Mouse (Mus musculus) erythroblast, adult 5-6 weeks (primary cell): Measurements from ENCODE around the gene Hmgcr. TPM values are rescaled to one million over a fixed set of nuclear protein-coding genes. Genes with fewer than 3 reads are reported as not detected.
"Not testable (repeated sequence)": the region's sequence is repeated elsewhere in the genome, so short reads cannot be mapped to it uniquely, and the experiment has no call there.

Source experiments
- ATAC-seq: replicated peaks from 2 replicates; pipeline ENCODE4 v1.8.0; 2016; ENCODE audit warnings: moderate number of reproducible peaks, mild to moderate bottlenecking, moderate TSS enrichment, inconsistent platforms; ENCODE audit not compliant: poor library complexity, low FRiP score, severe bottlenecking
- total RNA-seq, 2 experiments: library from RNA; stranded (forward) in 1 of 2; stranded (reverse) in 1 of 2; fragments of 150-400 nt in 1 of 2; fragments of 200-764, 138-1000 nt in 1 of 2; gene quantifications; 2 replicates each; pipeline versions ENCODE4 v1.2.3 to v1.2.4; 2015 to 2017; ENCODE audit warnings: low replicate concordance in 2 of 2

The Hmgcr gene
- total RNA-seq, 2 experiments from 2014 or later = 11.7 to 21.4 TPM

- ATAC-seq = no peak
Observed at GRCm38 (mm10) chr13:96671906-96672234, 1.1 kb upstream of the Hmgcr start.

GRCm38 (mm10) chr13:96671078-96671905 lies 556 bp upstream of the Hmgcr start:
- ATAC-seq = peak; percentile 34

DNA sequence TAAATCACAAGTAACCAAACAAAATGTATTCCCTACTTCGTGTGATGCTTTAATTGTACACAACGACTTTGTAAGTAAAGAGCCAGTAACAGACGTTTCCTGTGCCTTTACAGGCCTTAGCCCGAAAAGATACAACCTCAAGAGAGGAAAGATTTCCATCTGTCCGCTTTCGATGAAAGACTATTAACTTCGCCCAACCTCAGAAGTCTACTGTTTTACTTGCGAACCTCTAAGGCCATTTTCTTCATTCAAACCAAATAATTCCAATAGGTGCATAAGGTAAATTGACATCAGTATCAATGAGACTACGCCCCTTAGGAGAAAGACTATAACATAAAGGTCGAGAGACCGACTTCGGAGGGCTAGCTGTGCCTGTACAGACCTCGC lies 724 bp downstream of the Hmgcr start:
- ATAC-seq = no peak

GRCm38 (mm10) chr13:96664419-96664974 lies 6.2 kb downstream of the Hmgcr start:
- no peak for ATAC-seq

DNA sequence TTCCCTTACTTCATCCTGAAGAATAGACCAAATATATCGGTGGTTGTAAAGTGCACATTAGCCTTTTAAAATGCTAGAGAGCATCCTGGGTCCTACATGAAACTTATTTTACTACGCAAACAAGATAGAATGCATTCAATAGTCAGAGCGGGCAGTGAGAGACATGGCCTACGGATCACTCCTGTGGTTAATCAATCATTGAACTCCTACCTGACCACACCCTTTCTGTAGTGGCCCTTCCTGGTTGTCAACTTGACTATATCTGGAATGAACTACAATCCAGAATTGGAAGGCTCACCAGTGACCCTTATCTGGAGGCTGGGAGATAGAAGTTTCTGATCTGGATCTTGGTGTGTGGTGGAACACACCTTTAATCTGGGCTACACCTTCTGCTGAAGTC lies 7.6 kb downstream of the Hmgcr start:
- not testable (repeated sequence) for ATAC-seq

DNA sequence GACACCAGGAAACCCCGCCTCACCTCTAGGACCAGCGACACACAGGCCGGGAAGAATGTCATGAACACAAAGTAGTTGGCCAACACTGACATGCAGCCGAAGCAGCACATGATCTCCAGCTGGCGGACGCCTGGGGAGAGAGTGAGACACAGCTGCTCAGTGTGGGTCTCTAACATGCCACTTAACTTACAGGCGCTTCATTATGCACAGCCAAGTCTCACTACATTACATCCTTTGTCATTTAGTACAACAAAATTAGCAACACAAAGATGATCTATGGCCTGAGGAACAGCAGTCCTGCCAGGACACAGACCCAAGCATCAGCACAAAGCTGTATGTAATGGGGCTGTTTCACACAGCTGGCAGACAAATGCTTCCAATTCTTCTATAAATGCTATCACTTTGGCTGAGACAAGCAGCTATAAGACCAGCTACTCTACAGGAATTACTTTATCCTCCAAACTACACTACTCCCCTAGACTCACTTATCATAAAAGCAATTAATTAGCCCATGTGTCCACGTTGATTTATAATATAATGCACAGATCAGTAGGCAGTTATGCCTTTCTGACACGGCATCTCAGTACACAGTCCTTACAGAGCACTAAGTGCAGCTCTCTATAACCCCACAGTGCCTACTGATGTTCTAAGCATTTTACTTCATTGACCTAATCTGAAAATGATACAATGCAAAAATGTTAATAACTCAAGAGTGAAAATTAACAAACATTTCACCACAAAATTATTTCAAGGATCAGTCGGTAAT lies 10.5 kb downstream of the Hmgcr start:
- no peak for ATAC-seq

- ATAC-seq = no peak
Observed at GRCm38 (mm10) chr13:96658936-96659335, 11.8 kb downstream of the Hmgcr start.

DNA sequence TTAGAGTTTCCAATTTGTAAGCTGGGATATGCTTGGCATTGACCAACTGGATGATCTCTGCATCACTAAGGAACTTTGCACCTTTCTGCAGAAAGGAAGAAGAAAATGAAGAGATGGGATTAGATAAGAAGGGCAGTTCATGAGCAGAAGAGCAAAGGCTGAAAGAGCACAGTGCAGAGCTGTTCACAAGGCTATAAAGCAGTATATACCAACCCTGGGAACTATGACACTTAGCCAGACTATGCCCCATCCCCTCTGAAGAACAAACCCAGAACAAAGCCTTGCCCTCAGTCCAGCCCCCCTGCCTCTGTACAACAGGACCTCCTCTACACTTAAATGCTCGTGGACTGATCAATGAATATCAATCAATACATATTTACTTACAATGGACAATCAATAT lies 14.1 kb downstream of the Hmgcr start:
- ATAC-seq = no peak

DNA sequence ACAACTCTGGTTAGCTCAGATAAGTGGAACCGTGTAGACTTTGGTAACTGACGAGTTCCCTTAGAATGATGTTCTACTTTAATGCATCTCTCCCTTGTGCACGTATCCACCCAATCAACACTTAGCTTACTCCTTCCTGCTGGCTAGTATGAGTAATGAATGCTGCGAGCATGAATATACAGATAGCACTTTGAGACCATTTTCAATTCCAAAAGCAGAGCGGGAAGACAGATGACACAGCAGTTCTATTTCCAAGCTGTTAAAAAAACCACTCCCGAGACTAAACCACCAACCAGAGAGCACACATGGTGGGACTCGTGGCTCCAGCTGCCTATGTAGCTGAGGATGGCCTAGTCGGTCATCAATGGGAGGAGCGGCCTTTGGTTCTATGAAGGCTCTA lies 17.7 kb downstream of the Hmgcr start:
- no peak for ATAC-seq

GRCm38 (mm10) chr13:96645822-96646221 lies 24.9 kb downstream of the Hmgcr start:
- ATAC-seq = no peak

GRCm38 (mm10) chr13:96644168-96644567 lies 26.6 kb downstream of the Hmgcr start:
- no peak for ATAC-seq

DNA sequence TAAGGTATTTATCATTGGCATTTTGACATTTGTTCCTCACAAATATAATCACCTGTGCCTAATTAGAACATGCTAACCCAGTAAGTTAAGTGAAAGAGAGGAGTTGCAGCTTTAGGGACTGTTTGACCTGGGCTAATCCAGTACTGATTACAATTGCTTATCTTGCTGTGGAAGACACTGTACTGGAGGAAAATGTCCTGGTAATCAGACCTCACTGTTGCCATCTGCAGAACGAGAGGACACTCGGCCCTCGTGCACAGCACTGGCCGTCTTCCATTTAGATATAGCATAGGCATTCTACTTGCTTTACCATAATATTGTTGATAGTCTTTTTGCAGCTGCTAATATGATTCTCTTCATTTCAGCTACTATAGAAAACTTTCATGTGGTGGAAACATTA lies 40.3 kb downstream of the Hmgcr start:
- no peak for ATAC-seq

DNA sequence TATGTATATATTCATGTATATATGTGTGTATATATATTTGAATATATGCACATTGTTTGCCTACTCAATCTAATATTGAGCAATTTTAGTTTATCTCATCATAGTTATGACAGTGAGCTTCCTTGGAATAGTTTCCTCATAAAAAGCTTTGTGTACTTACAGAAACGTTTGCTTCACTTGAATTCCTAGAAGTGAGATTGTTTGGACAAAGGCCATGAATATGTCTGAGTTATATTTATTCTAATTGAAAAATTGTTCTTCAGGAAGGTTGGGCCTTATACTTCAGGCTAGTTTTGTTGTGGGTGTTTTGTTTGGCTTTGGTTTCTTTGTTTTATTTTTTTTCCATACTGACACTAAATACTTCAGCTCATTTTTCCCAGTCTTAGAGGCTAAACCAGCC lies 49.8 kb downstream of the Hmgcr start:
- ATAC-seq = no peak

GRCm38 (mm10) chr13:96614615-96615014 lies 56.1 kb downstream of the Hmgcr start:
- ATAC-seq = no peak

- ATAC-seq = no peak
Observed at GRCm38 (mm10) chr13:96604242-96604641, 66.5 kb downstream of the Hmgcr start.

DNA sequence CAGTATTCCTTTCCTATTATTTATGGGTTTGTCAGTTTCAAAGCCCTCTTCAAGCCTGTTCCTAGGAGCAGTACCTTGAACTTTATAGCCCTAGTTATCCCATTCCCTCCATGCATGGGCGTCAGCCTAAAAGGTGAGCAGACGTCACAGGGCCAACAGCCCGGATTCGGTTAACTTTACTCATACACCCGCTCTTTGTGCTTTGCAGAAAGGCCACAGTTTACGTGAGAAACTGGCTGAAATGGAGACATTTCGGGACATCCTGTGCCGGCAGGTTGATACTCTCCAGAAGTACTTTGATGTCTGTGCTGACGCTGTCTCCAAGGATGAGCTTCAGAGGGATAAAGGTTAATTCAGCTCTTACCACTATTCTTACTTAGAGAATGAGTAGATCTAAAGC lies 71.6 kb downstream of the Hmgcr start:
- no peak for ATAC-seq

Other genes with a start within 250 kb of the Hmgcr start
- not detected in 2 replicates for gene Ankdd1b, start 199.7 kb downstream of the Hmgcr start, total RNA-seq (2015; ENCODE audit: low replicate concordance)
- not detected in 2 replicates for gene Ankdd1b, start 199.7 kb downstream of the Hmgcr start, total RNA-seq (2017; ENCODE audit: low replicate concordance)
- not detected in 2 replicates for gene Gm17622, start 180.2 kb downstream of the Hmgcr start, total RNA-seq (2015; ENCODE audit: low replicate concordance)
- not detected in 2 replicates for gene Gm17622, start 180.2 kb downstream of the Hmgcr start, total RNA-seq (2017; ENCODE audit: low replicate concordance)
- gene Polk, start 128.4 kb downstream of the Hmgcr start, total RNA-seq (2015; ENCODE audit: low replicate concordance) = 0.58 and 5.6 TPM in 2 replicates
- gene Polk, start 128.4 kb downstream of the Hmgcr start, total RNA-seq (2017; ENCODE audit: low replicate concordance) = 3.3 and 6.6 TPM in 2 replicates
- gene Col4a3bp, start 128.3 kb downstream of the Hmgcr start, total RNA-seq (2015; ENCODE audit: low replicate concordance) = 42.3 and 56.6 TPM in 2 replicates
- gene Col4a3bp, start 128.3 kb downstream of the Hmgcr start, total RNA-seq (2017; ENCODE audit: low replicate concordance) = 45.4 and 57.6 TPM in 2 replicates
- gene Ankrd31, start 77.3 kb upstream of the Hmgcr start, total RNA-seq (2015; ENCODE audit: low replicate concordance) = 0.96 and 1.3 TPM in 2 replicates
- gene Ankrd31, start 77.3 kb upstream of the Hmgcr start, total RNA-seq (2017; ENCODE audit: low replicate concordance) = not detected in 2 replicates